Mouse (Mus musculus) telencephalon, adult 2 months (tissue): ENCODE data around the gene Slc2a13.
A peak's percentile ranks its signal among the peaks of the same experiment; 100 is the strongest.

ENCODE experiments used
- DNase-seq: peaks from one replicate; pipeline ENCODE4 v3.0.0-alpha.2; 2011; ENCODE audit warnings: low read depth, low spot score

Slc2a13 gene

DNA sequence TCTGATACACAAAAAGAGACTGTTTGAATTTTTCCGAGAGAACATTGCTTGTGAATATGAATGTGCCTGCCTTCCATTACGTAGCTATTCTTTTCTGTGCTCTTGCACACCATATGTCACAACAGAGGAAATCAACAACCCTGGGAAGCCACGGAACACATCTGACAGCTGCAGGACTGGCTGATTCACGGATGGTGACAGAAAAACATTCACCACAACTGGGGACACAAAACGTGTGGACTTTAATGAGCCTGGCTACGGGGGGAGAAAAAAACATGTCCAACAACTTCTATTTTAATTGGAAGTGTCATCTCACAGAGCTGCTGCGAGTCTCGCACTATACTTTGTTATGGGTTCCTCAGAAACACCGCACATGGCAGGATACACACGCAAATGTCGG, 196.0 kb downstream of the Slc2a13 start:
- DNase-seq: peak; percentile 66

DNA sequence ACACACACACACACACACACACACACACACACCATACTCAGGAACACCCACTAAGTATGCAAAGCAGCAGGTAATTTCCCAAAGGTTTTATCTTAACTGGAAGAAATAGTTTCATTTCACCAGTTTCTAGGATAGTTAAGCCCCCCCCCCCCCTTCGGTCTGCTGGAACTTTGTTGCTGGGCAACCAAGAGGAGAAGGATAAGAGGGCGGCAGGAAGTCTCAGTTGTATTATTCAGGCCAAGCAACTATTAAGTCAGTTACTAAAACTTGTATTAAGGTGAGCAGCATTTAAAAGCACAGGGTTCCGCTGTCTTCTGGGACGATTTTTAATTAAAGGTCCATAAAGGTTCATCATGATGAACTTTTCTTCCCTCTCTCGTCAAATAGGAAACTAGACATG, 198.6 kb downstream of the Slc2a13 start:
- no peak for DNase-seq

DNA sequence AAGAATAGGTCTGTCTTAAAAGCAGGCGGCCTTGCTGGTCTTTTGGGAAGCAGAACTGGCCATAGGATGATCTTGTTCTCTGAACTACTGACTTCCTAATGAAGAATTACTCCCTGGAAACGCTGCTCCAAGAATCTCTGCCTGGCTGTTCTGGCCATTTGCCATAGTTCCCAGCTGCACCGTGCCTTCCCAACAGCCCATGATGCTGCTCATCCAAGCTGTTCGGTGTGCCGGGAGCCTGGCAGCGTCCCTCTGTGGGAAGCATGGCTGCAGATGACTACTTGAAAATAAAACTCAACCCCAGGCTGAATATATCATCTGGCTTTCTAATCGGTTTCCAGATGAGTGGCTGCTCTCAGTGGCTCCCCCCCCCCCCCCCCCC, 199.9 kb downstream of the Slc2a13 start:
- peak; percentile 72 for DNase-seq

DNA sequence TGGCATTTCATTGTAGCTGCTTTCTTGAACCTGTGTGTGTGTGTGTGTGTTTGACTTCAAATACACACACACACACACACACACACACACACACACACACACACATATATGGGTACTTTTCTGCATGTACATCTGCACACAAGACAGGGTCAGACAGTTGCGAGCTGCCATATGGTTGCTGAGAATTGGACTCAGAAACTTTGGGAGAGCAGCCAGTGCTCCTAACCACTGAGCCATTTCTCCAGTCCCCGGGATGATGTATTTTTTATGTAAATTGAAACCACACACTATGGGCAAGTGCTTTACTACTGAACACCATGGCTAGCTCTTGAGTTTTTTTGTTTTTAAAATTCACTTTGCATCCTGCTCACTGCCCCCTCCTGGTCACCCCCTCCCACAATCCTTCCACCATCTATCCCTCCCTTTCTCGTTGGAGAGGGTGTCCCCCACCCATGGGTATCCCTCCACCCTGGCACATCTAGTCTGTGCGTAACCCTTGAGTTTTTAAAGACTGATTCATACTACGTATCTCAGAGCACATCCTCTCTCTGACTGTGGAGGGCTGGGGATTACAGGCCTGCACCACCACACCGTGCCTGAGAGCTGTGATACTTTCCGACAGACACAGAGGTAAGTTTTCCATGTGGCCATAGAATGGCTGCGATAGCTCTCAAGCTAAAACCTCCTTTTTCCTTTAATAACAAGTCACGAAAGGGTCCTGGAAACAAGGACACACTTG, 200.4 kb downstream of the Slc2a13 start:
- DNase-seq: no peak

GRCm38 (mm10) chr15:91371859-91372394, 201.1 kb downstream of the Slc2a13 start:
- no peak for DNase-seq

DNA sequence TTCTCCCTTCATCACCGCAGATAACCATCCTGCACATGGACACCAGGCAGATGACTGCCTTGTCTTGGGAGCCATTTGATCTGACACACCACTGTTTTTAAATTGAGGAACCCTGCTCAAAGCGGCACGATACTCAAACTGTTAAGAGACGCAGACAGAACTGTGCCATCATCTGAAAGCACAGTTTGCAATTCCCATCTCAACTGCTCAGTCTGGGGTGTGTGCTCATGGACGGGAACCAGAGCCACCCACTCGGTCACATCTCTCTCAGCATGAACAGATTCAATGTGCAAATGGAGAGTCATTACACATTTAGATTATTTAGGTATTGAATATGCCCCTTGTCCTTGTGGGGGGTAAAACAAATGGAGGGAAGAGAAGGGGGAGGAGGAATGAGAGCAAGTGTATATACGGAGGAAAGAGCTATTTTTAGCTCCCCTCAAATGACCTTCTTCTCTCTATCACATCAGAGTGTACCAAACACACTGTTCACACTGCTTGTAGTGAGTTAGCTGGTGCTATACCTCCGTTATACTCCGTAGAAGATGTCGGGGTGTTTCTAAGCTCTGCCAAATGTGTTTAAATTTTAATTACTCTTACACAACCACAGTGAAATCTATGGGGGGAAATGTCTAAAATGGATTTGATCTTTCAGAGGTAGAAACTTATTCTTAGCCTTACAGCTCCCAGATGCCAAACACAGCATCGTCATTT, 203.2 kb downstream of the Slc2a13 start:
- DNase-seq: peak; percentile 74

GRCm38 (mm10) chr15:91360495-91360894, 212.6 kb downstream of the Slc2a13 start:
- DNase-seq: no peak

DNA sequence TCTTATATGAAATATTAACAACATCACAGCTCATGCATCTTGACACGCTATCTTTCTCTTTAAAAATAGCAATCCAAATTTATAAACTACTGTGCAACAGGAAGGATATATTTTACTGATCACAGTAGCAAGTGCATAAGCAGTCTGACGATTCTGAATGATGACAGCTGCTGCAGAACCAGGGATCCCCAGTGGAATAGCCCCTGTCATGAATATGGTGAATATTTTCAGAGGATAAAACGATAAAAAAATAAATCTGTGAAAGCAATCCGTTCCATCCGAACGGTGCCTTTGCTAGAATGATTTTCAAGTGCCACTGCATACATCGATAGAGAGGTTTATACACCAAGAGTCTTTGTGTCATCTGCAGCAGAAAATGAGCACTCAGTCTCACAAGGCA, 222.1 kb downstream of the Slc2a13 start:
- DNase-seq: no peak

DNA sequence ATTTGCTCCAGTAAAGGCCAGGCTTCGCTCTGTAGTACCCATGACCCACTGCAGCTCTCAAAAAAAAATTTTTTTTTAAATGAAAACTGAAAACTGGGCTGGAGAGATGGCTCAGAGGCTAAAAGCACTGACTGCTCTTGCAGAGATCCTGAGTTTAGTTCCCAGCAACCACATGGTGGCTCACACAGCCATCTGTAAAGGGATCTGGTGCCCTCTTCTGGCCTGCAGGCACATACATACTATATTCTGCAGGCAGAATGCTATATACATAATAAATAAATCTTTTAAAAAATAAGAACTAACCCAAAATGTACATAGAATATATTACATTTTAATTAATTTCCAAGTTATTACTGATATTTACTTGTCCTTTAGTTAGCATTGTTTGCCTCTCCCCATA, 234.7 kb downstream of the Slc2a13 start:
- no peak for DNase-seq

DNA sequence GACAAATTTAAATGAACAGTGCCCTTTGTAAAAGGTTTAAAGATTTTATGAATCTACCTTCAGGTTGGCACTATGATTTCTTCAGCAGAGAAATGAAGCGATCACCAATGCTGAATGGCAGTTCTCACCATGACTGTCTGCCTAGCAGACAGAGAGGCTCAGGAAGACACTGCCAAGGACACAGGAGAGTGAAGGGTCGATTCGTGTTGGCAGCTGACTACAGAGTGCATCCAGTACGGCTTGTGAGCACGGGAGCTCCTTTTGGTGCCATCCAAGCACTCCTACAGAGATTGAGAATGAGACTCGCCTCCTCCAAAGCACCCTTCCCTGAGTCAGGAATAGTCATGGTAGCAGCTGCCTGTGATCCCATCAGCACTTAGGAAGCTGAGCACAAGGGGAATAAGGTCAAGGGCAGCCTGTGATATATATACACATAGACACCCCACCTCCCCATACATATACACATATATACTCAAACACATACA, 238.6 kb downstream of the Slc2a13 start:
- no peak for DNase-seq

DNA sequence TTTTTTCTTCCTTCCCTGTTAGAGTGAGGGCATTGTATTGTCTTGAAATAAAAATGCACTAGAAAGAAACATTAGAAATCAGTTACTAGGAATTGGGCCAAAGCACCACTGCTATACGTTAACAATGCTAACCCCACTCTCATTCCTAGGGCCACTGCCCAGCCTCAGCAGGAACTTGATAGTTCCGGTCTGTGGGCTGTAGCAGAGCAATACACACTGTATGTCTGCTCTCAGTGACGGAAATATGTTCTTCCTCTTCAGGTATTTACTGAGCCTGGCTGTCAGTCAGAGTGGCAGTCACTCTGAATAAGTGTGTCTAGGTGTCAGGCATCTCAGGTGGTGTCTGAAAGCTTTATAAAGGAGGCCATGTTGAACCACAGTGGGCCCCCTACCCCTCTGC, 245.3 kb downstream of the Slc2a13 start:
- no peak for DNase-seq

DNA sequence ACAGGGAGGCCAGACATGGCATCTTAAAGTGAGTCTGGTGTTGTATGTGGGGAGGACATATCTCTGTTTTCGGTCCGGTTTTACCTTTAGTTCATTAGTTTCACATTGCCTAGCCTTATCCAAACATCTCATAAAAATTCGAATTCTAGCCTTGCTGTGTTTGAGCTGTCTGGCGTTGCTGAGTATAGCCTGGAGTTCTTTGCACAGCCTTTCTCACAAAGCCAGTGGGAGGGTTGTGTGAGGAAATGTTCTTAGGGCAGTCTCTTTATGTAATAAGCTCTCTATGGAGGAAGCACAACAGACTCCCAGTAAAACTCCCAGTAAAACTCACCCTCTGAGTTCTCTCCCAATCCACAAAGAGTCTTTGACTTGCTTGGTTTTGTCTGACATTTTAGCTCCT, 246.0 kb downstream of the Slc2a13 start:
- peak; percentile 76 for DNase-seq

GRCm38 (mm10) chr15:91319376-91319775, 253.7 kb downstream of the Slc2a13 start:
- no peak for DNase-seq

DNA sequence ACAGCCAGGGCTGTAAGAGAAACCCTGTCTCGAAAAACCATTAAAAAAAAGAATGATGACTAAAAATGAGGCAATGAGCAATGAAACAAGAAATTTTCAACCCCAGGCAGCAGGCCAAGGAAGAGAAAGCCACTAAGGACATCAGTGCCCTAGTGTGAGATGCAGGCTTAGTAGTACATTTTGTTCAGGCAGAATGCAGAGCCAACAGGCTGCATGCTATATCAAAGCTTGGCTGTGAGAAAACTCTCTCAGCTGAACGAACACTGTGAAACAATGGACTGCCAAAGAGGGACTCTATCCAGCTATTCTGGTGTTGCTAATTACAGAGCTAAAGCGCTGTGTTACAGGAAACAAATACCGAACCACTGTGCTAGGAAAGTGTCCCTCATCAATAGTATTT, 256.1 kb downstream of the Slc2a13 start:
- DNase-seq: peak; percentile 73

- DNase-seq: peak; percentile 77
Measured at GRCm38 (mm10) chr15:91314402-91315318, 258.4 kb downstream of the Slc2a13 start.

GRCm38 (mm10) chr15:91304296-91304852, 268.7 kb downstream of the Slc2a13 start:
- no peak for DNase-seq

- peak; percentile 66 for DNase-seq
Measured at GRCm38 (mm10) chr15:91301366-91301765, 271.7 kb downstream of the Slc2a13 start.

DNA sequence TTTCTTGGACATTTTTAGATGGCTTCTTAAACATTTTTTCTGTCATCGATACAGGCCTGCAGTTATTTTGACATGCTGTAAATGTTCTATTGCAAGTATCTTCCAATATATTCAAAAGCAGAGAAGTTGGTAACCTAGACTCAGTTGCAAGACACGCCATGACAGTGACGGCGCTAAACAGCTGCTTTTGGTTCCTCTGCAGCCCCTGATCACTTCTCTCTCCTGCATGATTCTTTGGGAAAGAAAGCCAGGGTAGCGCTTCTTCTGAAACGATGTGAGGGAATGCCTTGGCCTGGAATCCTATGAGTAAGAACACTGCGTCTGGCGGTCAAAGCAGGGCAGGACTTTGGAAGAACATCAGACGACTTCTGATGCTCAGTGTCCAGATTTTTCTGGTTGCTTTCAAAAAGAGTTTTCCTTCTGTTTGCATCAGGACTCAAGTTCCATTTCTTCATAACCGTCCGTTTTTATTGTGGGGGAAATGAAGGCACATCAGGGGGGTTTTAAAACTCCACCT, 273.7 kb downstream of the Slc2a13 start:
- DNase-seq: no peak

GRCm38 (mm10) chr15:91283418-91283817, 289.6 kb downstream of the Slc2a13 start:
- no peak for DNase-seq

DNA sequence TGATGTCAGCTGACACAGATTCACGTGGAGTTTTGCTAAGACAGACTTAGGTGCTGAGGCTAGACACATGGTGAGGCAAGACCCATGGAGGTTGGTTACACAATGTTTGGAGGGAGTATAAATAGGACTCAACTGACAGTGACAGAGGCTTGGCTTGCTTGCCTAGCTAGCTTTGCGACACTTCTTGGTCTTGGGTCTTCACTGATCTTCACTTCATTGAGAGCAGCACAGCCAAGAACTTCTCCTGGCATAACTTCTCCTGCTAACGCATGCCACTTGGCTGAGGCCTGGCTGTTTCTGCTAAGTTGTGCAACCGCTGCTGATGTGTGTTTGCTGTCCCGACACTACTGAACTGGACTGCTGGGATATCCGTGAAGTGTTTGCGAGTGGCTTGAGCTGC, 290.2 kb downstream of the Slc2a13 start:
- no peak for DNase-seq

GRCm38 (mm10) chr15:91281521-91281920, 291.5 kb downstream of the Slc2a13 start:
- DNase-seq: no peak
